Mouse (Mus musculus) gastrocnemius, adult 2 months (tissue): ENCODE measurements around the gene Pak2. TPM values are rescaled to one million over a fixed set of nuclear protein-coding genes. Genes with fewer than 3 reads are reported as not detected.
"Not testable (repeated sequence)": the region's sequence is repeated elsewhere in the genome, so short reads cannot be mapped to it uniquely, and the experiment has no call there.

Experiments used
- DNase-seq: peaks from one replicate; pipeline ENCODE4 v3.0.0; 2022
- H3K27ac ChIP-seq: fragments of 200-600 bp; 2 replicates; pipeline ENCODE4 v1.8.1; 2022; ENCODE audit warnings: mild to moderate bottlenecking
- H3K4me3 ChIP-seq: fragments of 200-600 bp; 2 replicates; pipeline ENCODE4 v1.8.1; 2022; ENCODE audit warnings: mild to moderate bottlenecking, moderate library complexity
- CTCF ChIP-seq: fragments of 200-600 bp; IDR thresholded peaks from 2 replicates; pipeline ENCODE4 v1.8.1; 2022; ENCODE audit warnings: antibody characterized with exemption, mild to moderate bottlenecking, moderate library complexity
- intact Hi-C: fragments of 180-260 bp; cut with DNase I; formaldehyde crosslinking; loops from one replicate; pipeline ENCODE4 v1.15.1; 2025
- total RNA-seq, 2 experiments: library from RNA; stranded (reverse); gene quantifications; 2 replicates each; pipeline ENCODE4 v1.2.3; 2021

The Pak2 gene
- total RNA-seq, 2 experiments from 2014 or later, result 13.3 to 15.8 TPM

DNA sequence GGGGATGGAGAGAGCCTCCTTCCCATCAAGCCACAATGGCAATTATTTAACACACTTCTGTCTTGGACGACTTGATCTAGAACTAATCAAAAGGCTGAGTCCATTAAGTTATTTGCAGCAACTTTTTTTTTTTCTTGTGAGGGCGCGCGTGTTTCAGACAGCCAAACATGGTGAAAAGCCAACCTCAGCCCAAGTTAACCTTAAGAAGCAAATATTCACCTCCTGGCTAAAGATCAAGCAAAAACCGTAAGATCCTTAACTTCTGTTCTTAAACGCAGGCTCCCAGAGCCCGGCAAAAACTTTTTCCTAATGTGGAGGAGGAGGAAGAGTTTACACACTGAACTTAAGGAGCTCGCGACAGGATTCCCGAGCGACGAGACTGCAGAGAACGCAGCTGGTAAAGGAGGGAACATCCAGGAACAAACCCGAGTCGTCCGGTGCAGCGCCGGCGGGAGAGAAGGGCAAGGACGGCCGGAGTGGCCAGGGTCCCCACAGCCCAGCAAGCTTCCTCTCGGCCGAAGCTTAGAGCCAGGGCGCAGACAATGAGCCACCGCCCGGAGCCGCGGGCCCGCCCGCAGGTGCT lies 643 bp downstream of the Pak2 start:
- no peak for TF ChIP-seq CTCF

DNA sequence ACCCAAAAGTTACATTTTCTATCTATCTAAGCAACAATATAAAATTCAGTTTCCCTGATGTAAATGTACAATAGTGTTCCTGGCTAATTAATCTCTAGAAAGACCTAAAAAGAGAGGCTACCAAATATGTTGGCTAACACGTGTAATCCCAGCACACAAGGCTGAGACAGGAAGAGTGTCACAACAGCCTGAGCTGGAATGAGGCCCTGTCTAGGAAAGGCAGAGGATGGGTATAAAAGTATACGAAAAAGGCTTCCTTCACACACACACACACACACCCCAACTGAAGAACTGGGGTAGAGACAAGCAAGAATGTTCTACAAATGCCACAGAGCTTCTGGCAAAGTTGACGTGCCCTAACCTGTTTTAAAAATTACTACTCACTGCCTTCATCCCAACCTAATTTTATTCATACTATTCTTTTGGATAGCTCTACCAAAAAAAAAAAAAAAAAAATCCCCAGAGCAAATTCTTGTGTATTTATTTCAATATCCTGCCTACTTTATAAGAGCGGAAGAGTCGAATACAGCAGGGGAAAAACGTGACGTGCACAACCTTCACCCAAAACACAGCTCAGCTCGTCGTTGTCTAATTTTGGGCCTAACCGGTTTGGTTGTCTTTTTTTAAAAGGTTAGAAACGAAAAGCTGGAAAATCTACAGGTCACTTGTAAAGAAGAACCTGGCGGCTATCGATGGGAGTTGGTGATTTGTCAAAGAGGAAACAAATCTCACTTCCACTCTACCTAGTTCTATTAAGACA lies 1.3 kb downstream of the Pak2 start:
- intact Hi-C loops, result loop anchor here (2.0 kb wide), 1 partner anchor 75 kb away; the partner anchor contains the start of gene Senp5
- Histone ChIP-seq H3K4me3 (peak overlapping the region; percentile 95), H3K27ac (peak overlapping the region; percentile 99)
- TF ChIP-seq CTCF, result no peak
- no peak for DNase-seq

More for the DNA sequence above, 643 bp downstream of the Pak2 start:
- peak overlapping the region; percentile 99 for H3K27ac ChIP-seq
- DNase-seq, result no peak
- H3K4me3 ChIP-seq, result peak overlapping the region; percentile 95
- intact Hi-C loops, result loop anchor here (2.0 kb wide), 1 partner anchor 76 kb away; the partner anchor contains the start of gene Senp5

DNA sequence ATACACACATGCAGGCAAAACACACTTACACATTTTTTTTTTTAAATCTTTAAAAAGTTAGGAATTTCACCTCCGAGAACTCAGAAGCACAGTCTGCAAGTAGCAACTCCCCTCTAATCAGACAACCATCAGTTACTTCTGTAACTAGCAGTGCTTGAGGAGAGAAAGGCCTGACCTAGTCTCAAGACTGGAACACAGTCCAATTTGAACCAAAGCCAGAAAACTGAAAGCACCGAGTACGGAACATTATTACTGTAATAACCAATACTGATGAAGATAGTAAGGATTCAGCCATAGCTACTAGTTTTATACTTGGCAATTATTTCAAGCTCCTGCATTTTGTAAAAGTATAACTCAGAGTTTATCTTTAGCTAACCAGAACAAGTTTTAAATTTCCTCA lies 2.7 kb downstream of the Pak2 start:
- H3K4me3 ChIP-seq, result peak overlapping the region; percentile 19; the same call in 1 of the 2 replicates
- intact Hi-C loops, result no loop called here

DNA sequence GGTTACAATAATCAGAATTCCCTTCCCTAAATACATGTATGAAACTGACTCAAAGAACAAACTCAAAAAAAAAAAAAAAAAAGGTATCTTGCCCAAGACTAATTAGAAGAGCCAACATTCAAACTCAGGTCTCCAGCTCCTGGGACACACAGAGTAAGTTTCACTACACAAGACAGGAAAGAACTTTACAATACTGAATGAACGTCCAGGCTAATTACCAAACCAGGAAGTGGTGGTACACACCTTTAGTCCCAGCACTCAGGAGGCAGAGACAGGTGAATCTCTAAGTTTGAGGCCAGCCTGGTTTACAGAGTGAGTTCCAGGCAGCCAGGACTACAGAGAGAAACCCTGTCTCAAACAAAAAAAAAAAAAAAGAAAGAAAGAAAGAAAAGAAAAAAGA lies 3.4 kb downstream of the Pak2 start:
- H3K4me3 ChIP-seq, result no peak overlapping the region; the same call in 1 of the 2 replicates
- TF ChIP-seq CTCF, result no peak
- intact Hi-C loops, result no loop called here
- no peak for DNase-seq
- 0 out of 2 replicates have a peak overlapping the region, but pooled peaks have one; percentile 16 for H3K27ac ChIP-seq

More for the DNA sequence above, 2.7 kb downstream of the Pak2 start:
- TF ChIP-seq CTCF, result no peak
- DNase-seq, result no peak
- H3K27ac ChIP-seq, result peak overlapping the region; percentile 2; the same call in 1 of the 2 replicates

DNA sequence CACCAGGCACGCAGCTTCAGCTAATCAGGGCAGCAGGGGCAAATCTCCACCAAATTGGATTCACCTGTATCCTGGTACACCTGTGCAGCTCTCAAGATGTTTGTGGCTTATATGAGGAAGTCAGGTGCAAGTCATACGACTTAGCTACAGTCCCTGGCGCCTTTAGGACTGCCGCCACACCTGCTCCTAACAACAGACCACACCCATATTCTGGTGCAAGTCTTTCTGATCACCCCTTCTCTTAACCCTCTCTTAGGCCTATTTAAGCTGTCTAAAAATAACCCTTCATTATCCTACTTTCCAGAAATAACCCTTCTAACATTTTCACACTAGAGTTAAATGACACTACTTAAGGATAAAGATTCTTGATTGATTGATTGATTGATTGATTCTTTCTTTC lies 9.1 kb downstream of the Pak2 start:
- H3K4me3 ChIP-seq, intact Hi-C loops, H3K27ac ChIP-seq, DNase-seq: not testable (repeated sequence)

DNA sequence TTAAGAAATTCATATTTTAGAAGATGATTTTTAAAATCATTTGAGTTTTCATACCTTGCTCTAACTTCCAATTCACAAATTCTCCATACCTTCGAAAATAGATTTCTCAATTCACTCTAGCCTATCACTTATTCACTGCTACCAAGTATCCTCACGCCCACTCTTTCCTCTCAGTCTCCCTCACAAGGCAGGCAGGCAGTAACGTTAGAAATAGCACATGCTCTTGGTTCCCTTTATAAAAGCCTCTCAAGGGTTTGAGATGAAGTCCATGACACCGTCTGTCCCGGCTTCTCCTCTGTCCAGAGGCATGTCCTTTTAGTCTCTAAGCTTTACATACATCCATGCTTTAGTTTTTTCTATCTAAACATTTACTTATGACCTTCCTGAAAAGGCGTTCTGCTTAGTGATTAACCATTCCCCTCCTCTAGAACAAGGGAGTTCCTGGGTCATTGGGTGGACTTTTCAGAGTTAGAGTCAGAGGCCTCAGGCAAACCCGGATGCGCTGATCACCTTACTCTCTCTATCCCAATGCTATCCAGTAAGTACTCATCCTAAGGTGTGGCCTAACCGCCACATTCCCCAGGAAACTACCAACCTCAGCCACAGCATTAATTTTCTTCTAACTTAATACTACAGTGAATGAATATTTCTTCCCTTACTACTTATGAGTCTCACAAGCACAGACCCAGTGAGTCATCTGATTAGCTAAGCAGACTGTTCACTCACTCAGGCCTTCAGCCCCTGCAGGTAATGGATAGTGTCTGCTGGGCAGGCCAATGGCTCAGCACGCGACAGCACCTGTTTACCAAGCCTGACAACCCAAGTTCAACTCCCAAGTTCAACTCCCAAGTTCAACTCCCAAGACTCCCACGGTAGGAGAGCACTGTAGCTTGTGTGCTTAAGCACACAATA lies 10.5 kb downstream of the Pak2 start:
- H3K27ac ChIP-seq, result no peak overlapping the region
- DNase-seq, result no peak
- intact Hi-C loops, result no loop called here
- no peak overlapping the region for H3K4me3 ChIP-seq
- TF ChIP-seq CTCF, result no peak

DNA sequence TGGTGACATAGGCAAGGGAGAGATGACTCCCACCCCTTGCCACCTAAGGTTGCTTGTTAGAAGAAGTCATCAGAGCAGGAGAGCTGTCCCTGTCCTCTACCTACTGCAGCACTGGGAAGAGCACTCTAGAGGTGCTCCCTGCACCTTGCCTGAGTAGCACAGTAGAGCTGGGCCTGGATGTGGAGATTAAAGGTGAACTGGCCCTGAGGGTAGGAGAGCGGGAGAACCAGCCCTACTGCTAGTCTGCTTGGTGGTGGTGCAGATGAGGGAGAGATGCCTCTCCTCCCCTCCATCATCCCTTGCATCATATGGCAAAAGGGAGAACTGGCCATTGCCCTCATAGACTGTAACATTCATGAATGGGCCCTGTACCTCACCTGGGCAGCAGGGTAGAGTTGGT lies 12.2 kb downstream of the Pak2 start:
- TF ChIP-seq CTCF, result no peak
- H3K27ac ChIP-seq, result no peak overlapping the region
- no peak for DNase-seq
- intact Hi-C loops, result no loop called here
- no peak overlapping the region for H3K4me3 ChIP-seq

DNA sequence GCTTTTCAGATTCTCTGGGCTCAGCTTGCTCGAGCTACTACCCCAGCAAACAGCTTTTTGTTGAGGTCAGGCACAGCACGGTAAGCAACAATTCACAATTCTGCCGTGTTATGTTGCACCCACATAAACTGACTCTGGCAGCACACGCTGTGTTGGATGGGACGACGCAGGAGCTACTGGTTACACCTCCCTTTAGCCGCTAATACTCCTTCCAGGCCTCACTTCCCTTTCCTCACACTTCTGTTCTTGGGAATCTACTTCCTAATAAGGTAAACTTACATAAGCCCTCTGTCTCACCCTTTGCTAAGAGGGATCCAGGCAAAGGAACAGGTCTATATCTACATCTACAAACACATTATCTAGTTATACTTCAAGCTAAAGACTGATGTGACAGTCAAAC lies 15.2 kb downstream of the Pak2 start:
- intact Hi-C loops, result no loop called here

DNA sequence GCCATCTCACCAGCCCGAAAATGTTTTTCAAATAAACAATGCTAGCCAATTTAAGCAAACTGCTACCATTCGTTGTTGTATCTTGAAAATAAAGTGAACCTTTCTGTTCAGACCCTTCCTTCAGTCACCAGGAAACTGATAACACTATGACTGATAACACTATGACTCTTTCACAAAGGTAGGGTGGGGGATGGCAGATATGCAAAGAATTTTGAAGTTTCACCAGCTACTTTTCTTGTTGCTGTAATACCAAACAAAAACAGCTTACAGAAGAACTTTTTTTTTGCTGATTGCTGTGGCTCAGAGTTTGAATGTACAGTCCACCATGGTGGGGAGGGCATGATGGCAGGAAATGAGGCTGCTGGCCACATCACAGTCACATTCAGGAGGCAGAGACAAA lies 16.9 kb downstream of the Pak2 start:
- DNase-seq, result no peak
- H3K4me3 ChIP-seq, result no peak overlapping the region
- intact Hi-C loops, result no loop called here
- TF ChIP-seq CTCF, result no peak
- no peak overlapping the region for H3K27ac ChIP-seq

More for the DNA sequence above, 15.2 kb downstream of the Pak2 start:
- TF ChIP-seq CTCF, result no peak
- no peak overlapping the region for H3K4me3 ChIP-seq
- H3K27ac ChIP-seq, result peak overlapping the region; percentile 24; the same call in 1 of the 2 replicates
- no peak for DNase-seq

DNA sequence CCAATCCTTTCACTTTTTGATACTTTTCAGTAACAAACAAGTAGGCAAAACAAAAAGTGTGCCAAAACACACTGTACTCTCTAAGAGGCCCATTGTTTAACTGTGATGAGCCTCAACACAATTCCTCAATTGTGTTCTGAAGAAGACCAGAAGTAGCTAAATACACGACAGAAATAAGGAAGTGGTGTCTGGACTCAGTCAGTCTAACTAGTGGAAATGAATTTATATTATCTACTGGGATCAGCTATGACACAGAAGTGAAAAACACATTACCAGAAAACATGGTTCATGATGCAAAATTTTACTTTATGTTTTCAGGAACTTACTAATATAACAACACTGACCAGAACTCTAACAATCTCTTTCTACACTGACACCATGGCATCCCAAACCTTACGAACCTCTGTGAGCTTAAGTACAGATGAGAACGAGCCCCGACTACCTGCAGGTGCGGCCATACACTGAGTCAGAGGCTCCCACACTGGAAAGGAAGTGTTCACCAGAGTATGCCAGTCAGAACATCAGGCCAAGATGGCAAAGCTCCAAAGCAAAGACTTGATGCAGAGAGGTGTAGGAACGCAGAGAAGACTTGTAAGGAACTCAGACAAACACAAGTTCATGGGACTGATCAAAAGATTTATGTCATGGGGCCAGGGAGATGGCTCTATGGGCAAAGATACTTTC lies 19.2 kb downstream of the Pak2 start:
- no peak overlapping the region for H3K27ac ChIP-seq
- TF ChIP-seq CTCF, result no peak
- DNase-seq, result no peak
- intact Hi-C loops, result no loop called here
- no peak overlapping the region for H3K4me3 ChIP-seq

DNA sequence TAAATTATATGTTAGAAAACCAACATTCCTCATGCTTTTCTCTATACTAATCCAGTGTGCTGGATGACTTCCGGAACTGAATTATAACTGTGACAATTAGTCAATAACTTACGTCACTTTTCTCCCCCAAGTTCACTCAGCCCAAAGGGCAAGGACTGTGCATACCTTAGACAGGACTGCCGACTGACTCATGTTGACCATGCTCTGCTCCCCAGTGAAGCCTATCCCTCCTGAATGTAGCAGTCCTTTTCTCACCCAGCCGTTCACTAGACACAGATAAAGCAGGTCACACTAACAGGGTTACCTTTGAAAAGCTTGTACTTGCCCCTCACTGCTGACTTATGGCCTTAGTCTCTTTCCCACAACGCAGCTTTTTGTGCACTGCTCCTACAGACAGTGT lies 20.3 kb downstream of the Pak2 start:
- Histone ChIP-seq H3K4me3 (no peak overlapping the region), H3K27ac (no peak overlapping the region)
- intact Hi-C loops, result no loop called here
- no peak for TF ChIP-seq CTCF
- DNase-seq, result no peak

DNA sequence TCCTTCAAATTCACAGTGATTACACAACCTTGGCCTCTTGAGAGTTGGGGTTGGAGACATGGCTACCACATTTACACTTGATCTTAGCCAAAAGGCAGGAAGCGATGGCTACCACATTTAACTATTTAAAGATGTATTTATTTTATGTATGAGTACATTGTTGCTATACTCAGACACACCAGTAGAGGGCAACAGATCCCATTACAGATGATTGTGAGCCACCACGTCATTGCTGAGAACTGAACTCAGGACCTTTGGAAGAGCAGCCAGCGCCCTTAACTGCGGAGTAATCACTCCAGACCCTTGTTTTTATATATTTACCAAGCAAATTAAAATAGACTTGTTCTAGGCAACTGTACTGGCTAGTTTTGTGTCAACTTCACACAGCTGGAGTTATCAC lies 36.8 kb downstream of the Pak2 start:
- peak; percentile 57 for TF ChIP-seq CTCF
- no peak for DNase-seq
- Histone ChIP-seq H3K27ac (no peak overlapping the region), H3K4me3 (no peak overlapping the region)
- intact Hi-C loops, result no loop called here
